8 mouse cellular contexts compared by ENCODE assay signal in genomic region chr16:94125172-94125981, GRCm38 (mm10). TPM values are rescaled to one million over a fixed set of nuclear protein-coding genes. Genes with fewer than 3 reads are reported as not detected.
DNase-seq lines count a peak whose midpoint lies in the region; ATAC-seq lines count a peak whose summit lies in the region.

No protein-coding gene starts in this region.

- WGBS in intestine, embryonic 14.5 days, result 1% methylated on average over 83 of the region's 83 CpGs
- 1% methylated on average over 83 of the region's 83 CpGs for WGBS in neural tube, embryonic 12.5 days

- peak; percentile 60 for ATAC-seq in frontal cortex, adult (ENCODE audit: low TSS enrichment)
- ATAC-seq in intestine, embryonic 14.5 days (replicated peaks; ENCODE audit: low FRiP score, low TSS enrichment, low read depth), result peak; percentile 61; the same call in 1 of the 2 replicates
- peak; percentile 66 for ATAC-seq in neural tube, embryonic 12.5 days (ENCODE audit: low FRiP score, low read depth)

- DNase-seq in frontal cortex, postnatal 14 days (ENCODE audit: low spot score in 2 of 2), result no peak
- peak; percentile 9 for DNase-seq in ovary, postnatal 36 days (ENCODE audit: low spot score)
- no peak for DNase-seq in ovary, postnatal 14 days (ENCODE audit: low spot score)
- DNase-seq in intestine, embryonic 14.5 days (ENCODE audit: low spot score), result no peak
- DNase-seq in layer of hippocampus, adult 11-12 months (ENCODE audit: low spot score), result no peak
- DNase-seq in cerebellum, postnatal 36 days, result no peak

- peak overlapping the region; percentile 43 for H3K9ac ChIP-seq in intestine, embryonic 14.5 days (ENCODE audit: low read length)
- H3K9ac ChIP-seq in neural tube, embryonic 12.5 days, result peak overlapping the region; percentile 38

- H3K4me3 ChIP-seq in intestine, embryonic 14.5 days (ENCODE audit: low read depth, low read length), result peak overlapping the region; percentile 41
- H3K4me3 ChIP-seq in neural tube, embryonic 12.5 days, result peak overlapping the region; percentile 47

- H3K4me1 ChIP-seq in intestine, embryonic 14.5 days (replicated peaks; ENCODE audit: control insufficient read depth, insufficient read depth, low read length), result peaks cover 6% of the 10 kb centered on the region
- H3K4me1 ChIP-seq in neural tube, embryonic 12.5 days, result peaks cover 10% of the 10 kb centered on the region

- no peaks in the 10 kb centered on the region for H3K36me3 ChIP-seq in intestine, embryonic 14.5 days (ENCODE audit: control insufficient read depth, insufficient read depth, low read length)
- no peaks in the 10 kb centered on the region for H3K36me3 ChIP-seq in neural tube, embryonic 12.5 days

- peak overlapping the region; percentile 88 for H3K4me2 ChIP-seq in intestine, embryonic 14.5 days (ENCODE audit: low read length)
- H3K4me2 ChIP-seq in neural tube, embryonic 12.5 days (replicated peaks), result peak overlapping the region; percentile 93

- no peak overlapping the region for H3K27ac ChIP-seq in intestine, embryonic 14.5 days (ENCODE audit: low read depth)
- no peak overlapping the region for H3K27ac ChIP-seq in neural tube, embryonic 12.5 days

- H3K9me3 ChIP-seq in intestine, embryonic 14.5 days (ENCODE audit: control insufficient read depth, low read length), result no peaks in the 10 kb centered on the region
- no peaks in the 10 kb centered on the region for H3K9me3 ChIP-seq in neural tube, embryonic 12.5 days

- H3K27me3 ChIP-seq in intestine, embryonic 14.5 days (replicated peaks; ENCODE audit: control insufficient read depth, insufficient read depth, low read length), result peaks cover 57% of the 10 kb centered on the region
- H3K27me3 ChIP-seq in neural tube, embryonic 12.5 days (replicated peaks), result peaks cover 57% of the 10 kb centered on the region

RNA-seq across cellular contexts. Expression of gene Sim2, which starts 40.6 kb away (rescaled TPM):
- not detected in 2 replicates for polyA plus RNA-seq in intestine, embryonic 14.5 days (2014; fragmentation: Nextera tagmentation; extraction: Ambion mirVana)
- polyA plus RNA-seq in neural tube, embryonic 12.5 days (2016; fragmentation: Nextera tagmentation; extraction: Ambion mirVana), result 0.16 and 0.22 TPM in 2 replicates
